Mouse (Mus musculus): ENCODE measurements around the gene Gm6460. TPM values are rescaled to one million over a fixed set of nuclear protein-coding genes. Genes with fewer than 3 reads are reported as not detected.
"Not testable (repeated sequence)": the region's sequence is repeated elsewhere in the genome, so short reads cannot be mapped to it uniquely, and the experiment has no call there.

Gene Gm6460
- total RNA-seq (2017): not detected in 2 replicates

DNA sequence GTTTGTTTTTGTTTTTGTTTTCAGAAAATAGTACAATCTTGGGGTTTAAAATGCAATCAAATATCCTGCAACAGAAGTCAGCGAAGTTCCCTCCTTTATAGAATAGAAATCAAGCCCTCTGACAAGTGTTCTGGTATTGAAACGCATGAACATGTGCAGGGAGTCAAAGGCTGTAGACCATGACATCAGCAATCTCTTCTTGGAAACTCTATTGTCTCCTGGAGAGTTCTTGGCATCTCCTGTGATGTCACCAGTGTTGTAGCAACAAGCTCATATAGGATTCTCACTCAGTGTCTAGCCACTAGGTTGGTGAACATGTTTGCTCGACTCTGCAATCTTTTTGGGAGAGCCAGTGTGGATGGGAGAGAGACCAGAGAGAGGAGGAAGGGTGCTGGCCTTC is at the start of gene Gm6460:
Gene Gm6460 (plus strand): TSS at position 301 of the 400 bp plus-strand sequence.
- not testable (repeated sequence) for ATAC-seq (ENCODE audit: extremely low read depth, insufficient number of reproducible peaks, low FRiP score, poor library complexity, severe bottlenecking)

Other genes starting within 250 kb of the Gm6460 start
- gene Gm8897, start 178.5 kb upstream of the Gm6460 start, total RNA-seq (2017): not detected in 2 replicates
- gene Gm8906, start 92.2 kb upstream of the Gm6460 start, total RNA-seq (2017): not detected in 2 replicates
- not detected in 2 replicates for gene Gm8922, start 87.0 kb downstream of the Gm6460 start, total RNA-seq (2017)
- not detected in 2 replicates for gene Gm8926, start 175.6 kb downstream of the Gm6460 start, total RNA-seq (2017)